Mouse (Mus musculus) kidney, embryonic 14.5 days (tissue): Measurements from ENCODE around the gene Cdon. TPM values are rescaled to one million over a fixed set of nuclear protein-coding genes. Genes with fewer than 3 reads are reported as not detected.

Experiments
- ATAC-seq: fragments of 200-750 bp; cut with Nextera tagmentation; 2 replicates; pipeline ENCODE4 v1.8.0; 2017; ENCODE audit warnings: moderate number of reproducible peaks, mild to moderate bottlenecking, moderate TSS enrichment, moderate library complexity; ENCODE audit not compliant: low FRiP score, low TSS enrichment
- H3K27ac ChIP-seq: fragments of 300-500 bp; sonication (generic); 2 replicates; pipeline ENCODE4 v1.5.1; 2014; ENCODE audit warnings: low read depth, mild to moderate bottlenecking, low read length, moderate library complexity, mixed read lengths
- H3K27me3 ChIP-seq: fragments of 300-500 bp; sonication (generic); 2 replicates; pipeline ENCODE4 v1.6.1; 2014; ENCODE audit warnings: mild to moderate bottlenecking, low read length; ENCODE audit not compliant: control insufficient read depth, insufficient read depth
- H3K36me3 ChIP-seq: fragments of 300-500 bp; sonication (generic); 2 replicates; pipeline ENCODE4 v1.6.1; 2014; ENCODE audit warnings: low read length, mixed read lengths; ENCODE audit not compliant: control insufficient read depth, insufficient read depth
- H3K4me1 ChIP-seq: fragments of 300-500 bp; sonication (generic); 2 replicates; pipeline ENCODE4 v1.6.1; 2014; ENCODE audit warnings: low read length, mixed read lengths; ENCODE audit not compliant: control insufficient read depth, insufficient read depth
- H3K4me2 ChIP-seq: fragments of 300-500 bp; sonication (generic); replicated peaks from 2 replicates; pipeline ENCODE4 v1.6.1; 2014; ENCODE audit warnings: low read depth, mild to moderate bottlenecking, low read length
- H3K4me3 ChIP-seq: fragments of 300-500 bp; sonication (generic); 2 replicates; pipeline ENCODE4 v1.5.1; 2014; ENCODE audit warnings: mild to moderate bottlenecking, low read length
- H3K9ac ChIP-seq: fragments of 300-500 bp; sonication (generic); 2 replicates; pipeline ENCODE4 v1.6.1; 2014; ENCODE audit warnings: low read depth, mild to moderate bottlenecking, low read length, moderate library complexity
- H3K9me3 ChIP-seq: fragments of 300-500 bp; sonication (generic); 2 replicates; pipeline ENCODE4 v1.6.1; 2016; ENCODE audit warnings: low read length; ENCODE audit not compliant: control insufficient read depth
- WGBS: fragments of 180-500 bp; shearing (Covaris S2); extraction: QIAGEN DNeasy Blood & Tissue Kit; methylation state at CpG from one replicate; pipeline ENCODE4 v1.1.7; 2014; 5-methylcytosine and 5-hydroxymethylcytosine counted together
- polyA plus RNA-seq: library from polyadenylated mRNA; unstranded; fragments of >200 nt; fragmentation: Nextera tagmentation; extraction: Ambion mirVana; gene quantifications from 2 replicates; pipeline ENCODE4 v1.2.1, GENCODE M21; 2014

Gene Cdon
- polyA plus RNA-seq, result 3.6 and 6.2 TPM in 2 replicates

GRCm38 (mm10) chr9:35420805-35421719 is at the start of gene Cdon:
Cdon (plus strand) TSS chr9:35421128.
- H3K36me3 ChIP-seq, result no peaks in the 10 kb centered on the region
- ATAC-seq, result peak; percentile 96
- peak within 1 kb of the TSS; percentile 69 for H3K4me2 ChIP-seq
- H3K27ac ChIP-seq, result peak within 1 kb of the TSS; percentile 91
- H3K27me3 ChIP-seq, result no peaks in the 10 kb centered on the region; the same call in 1 of the 2 replicates
- under 1% methylated on average over 73 of the region's 97 CpGs for WGBS
- no peaks in the 10 kb centered on the region for H3K9me3 ChIP-seq
- peaks cover 27% of the 10 kb centered on the region for H3K4me1 ChIP-seq
- peak within 1 kb of the TSS; percentile 91 for H3K4me3 ChIP-seq
- peak within 1 kb of the TSS; percentile 92 for H3K9ac ChIP-seq

- Histone ChIP-seq H3K27ac (no peak overlapping the region), H3K9ac (no peak overlapping the region), H3K4me1 (peaks cover 5% of the 10 kb centered on the region; the same call in 1 of the 2 replicates), H3K4me3 (no peak overlapping the region), H3K36me3 (no peaks in the 10 kb centered on the region), H3K27me3 (no peaks in the 10 kb centered on the region), H3K4me2 (no peak overlapping the region), H3K9me3 (no peaks in the 10 kb centered on the region)
- ATAC-seq, result no peak
- 17% methylated on average over 9 of the region's 9 CpGs for WGBS
Observed at GRCm38 (mm10) chr9:35372324-35373101, 48.4 kb upstream of the Cdon start.

GRCm38 (mm10) chr9:35377916-35378315 is 43.0 kb upstream of the Cdon start:
- H3K27ac ChIP-seq, result no peak overlapping the region
- whole genome bisulfite sequencing, result 76% methylated on average over 2 of the region's 2 CpGs

GRCm38 (mm10) chr9:35378991-35379390 is 41.9 kb upstream of the Cdon start:
- WGBS, result 77% methylated on average over 3 of the region's 3 CpGs
- Histone ChIP-seq H3K27me3 (no peaks in the 10 kb centered on the region), H3K9ac (no peak overlapping the region), H3K4me1 (no peaks in the 10 kb centered on the region), H3K9me3 (no peaks in the 10 kb centered on the region), H3K4me3 (no peak overlapping the region), H3K4me2 (no peak overlapping the region), H3K36me3 (no peaks in the 10 kb centered on the region), H3K27ac (no peak overlapping the region)
- ATAC-seq, result no peak

More at GRCm38 (mm10) chr9:35377916-35378315, 43.0 kb upstream of the Cdon start:
- no peaks in the 10 kb centered on the region for H3K9me3 ChIP-seq
- ATAC-seq, result no peak
- no peaks in the 10 kb centered on the region for H3K27me3 ChIP-seq
- H3K4me1 ChIP-seq, result no peaks in the 10 kb centered on the region
- no peak overlapping the region for H3K4me3 ChIP-seq
- no peaks in the 10 kb centered on the region for H3K36me3 ChIP-seq
- no peak overlapping the region for H3K9ac ChIP-seq
- no peak overlapping the region for H3K4me2 ChIP-seq

GRCm38 (mm10) chr9:35399896-35400295 is 21.0 kb upstream of the Cdon start:
- no peak for ATAC-seq
- WGBS, result 73% methylated on average over 7 of the region's 7 CpGs
- no peak overlapping the region for H3K27ac ChIP-seq
- no peaks in the 10 kb centered on the region for H3K36me3 ChIP-seq
- H3K4me3 ChIP-seq, result no peak overlapping the region
- no peaks in the 10 kb centered on the region for H3K9me3 ChIP-seq
- H3K4me1 ChIP-seq, result no peaks in the 10 kb centered on the region
- H3K4me2 ChIP-seq, result no peak overlapping the region
- no peak overlapping the region for H3K9ac ChIP-seq
- peaks cover 4% of the 10 kb centered on the region; the same call in 1 of the 2 replicates for H3K27me3 ChIP-seq

- H3K4me1 ChIP-seq, result no peaks in the 10 kb centered on the region
- no peak overlapping the region for H3K4me3 ChIP-seq
- no peak for ATAC-seq
- peaks cover 4% of the 10 kb centered on the region; the same call in 1 of the 2 replicates for H3K27me3 ChIP-seq
- H3K9me3 ChIP-seq, result no peaks in the 10 kb centered on the region
- no peak overlapping the region for H3K9ac ChIP-seq
- WGBS, result 8% methylated on average over 7 of the region's 7 CpGs
- H3K36me3 ChIP-seq, result no peaks in the 10 kb centered on the region
- H3K27ac ChIP-seq, result no peak overlapping the region
- no peak overlapping the region for H3K4me2 ChIP-seq
Observed at GRCm38 (mm10) chr9:35400398-35400797, 20.5 kb upstream of the Cdon start.

GRCm38 (mm10) chr9:35400831-35401230 is 20.1 kb upstream of the Cdon start:
- H3K4me3 ChIP-seq, result no peak overlapping the region
- H3K36me3 ChIP-seq, result no peaks in the 10 kb centered on the region
- 10% methylated on average over 9 of the region's 9 CpGs for WGBS
- H3K27ac ChIP-seq, result no peak overlapping the region
- H3K4me1 ChIP-seq, result no peaks in the 10 kb centered on the region
- no peaks in the 10 kb centered on the region for H3K9me3 ChIP-seq
- H3K4me2 ChIP-seq, result no peak overlapping the region
- peaks cover 4% of the 10 kb centered on the region; the same call in 1 of the 2 replicates for H3K27me3 ChIP-seq
- ATAC-seq, result no peak
- 0 out of 2 replicates have a peak overlapping the region, but pooled peaks have one; percentile 8 for H3K9ac ChIP-seq

- no peaks in the 10 kb centered on the region for H3K4me1 ChIP-seq
- no peak overlapping the region for H3K4me2 ChIP-seq
- WGBS, result 54% methylated on average over 4 of the region's 4 CpGs
- no peak overlapping the region for H3K4me3 ChIP-seq
- ATAC-seq, result no peak
- no peak overlapping the region for H3K27ac ChIP-seq
- peaks cover 4% of the 10 kb centered on the region; the same call in 1 of the 2 replicates for H3K27me3 ChIP-seq
- no peaks in the 10 kb centered on the region for H3K9me3 ChIP-seq
- H3K36me3 ChIP-seq, result no peaks in the 10 kb centered on the region
- no peak overlapping the region for H3K9ac ChIP-seq
Observed at GRCm38 (mm10) chr9:35402584-35402991, 18.3 kb upstream of the Cdon start.
